Mouse (Mus musculus): Measurements from ENCODE around the gene Atxn10. TPM values are rescaled to one million over a fixed set of nuclear protein-coding genes. Genes with fewer than 3 reads are reported as not detected.

The Atxn10 gene
- polyA plus RNA-seq, 1 experiment from 2014 or later: 574 TPM

GRCm38 (mm10) chr15:85424197-85424596 is 88.2 kb downstream of the Atxn10 start:
- H3K4me1 ChIP-seq (ENCODE audit: control insufficient read depth, insufficient read depth, low read length): no peaks in the 10 kb centered on the region
- DNase-seq (no peak), ATAC-seq (ENCODE audit: low FRiP score, low TSS enrichment) (no peak)
- H3K36me3 ChIP-seq (ENCODE audit: control insufficient read depth, insufficient read depth, low read length): no peaks in the 10 kb centered on the region
- no peaks in the 10 kb centered on the region for H3K9me3 ChIP-seq (ENCODE audit: control insufficient read depth, low read length)
- no peaks in the 10 kb centered on the region for H3K27me3 ChIP-seq (ENCODE audit: control insufficient read depth, insufficient read depth, low read length)
- H3K27ac ChIP-seq (replicated peaks; ENCODE audit: low read depth, low read length): no peak overlapping the region
- no peak overlapping the region for H3K9ac ChIP-seq (replicated peaks; ENCODE audit: low read length)
- H3K4me3 ChIP-seq (replicated peaks; ENCODE audit: low read depth, low read length): no peak overlapping the region
- 80% methylated on average over 3 of the region's 3 CpGs for WGBS
- no peak overlapping the region for H3K4me2 ChIP-seq (ENCODE audit: low read length)

GRCm38 (mm10) chr15:85428140-85428539 is 92.1 kb downstream of the Atxn10 start:
- 91% methylated on average over 6 of the region's 6 CpGs for WGBS
- Histone ChIP-seq H3K36me3 (ENCODE audit: control insufficient read depth, insufficient read depth, low read length) (no peaks in the 10 kb centered on the region), H3K27ac (replicated peaks; ENCODE audit: low read depth, low read length) (no peak overlapping the region), H3K4me1 (ENCODE audit: control insufficient read depth, insufficient read depth, low read length) (no peaks in the 10 kb centered on the region), H3K9ac (replicated peaks; ENCODE audit: low read length) (no peak overlapping the region), H3K4me3 (replicated peaks; ENCODE audit: low read depth, low read length) (no peak overlapping the region), H3K9me3 (ENCODE audit: control insufficient read depth, low read length) (no peaks in the 10 kb centered on the region), H3K4me2 (ENCODE audit: low read length) (no peak overlapping the region), H3K27me3 (ENCODE audit: control insufficient read depth, insufficient read depth, low read length) (no peaks in the 10 kb centered on the region)
- DNase-seq: no peak
- no peak for ATAC-seq (ENCODE audit: low FRiP score, low TSS enrichment)

- WGBS: 89% methylated on average over 3 of the region's 3 CpGs
- Histone ChIP-seq H3K27me3 (ENCODE audit: control insufficient read depth, insufficient read depth, low read length) (no peaks in the 10 kb centered on the region), H3K9ac (replicated peaks; ENCODE audit: low read length) (no peak overlapping the region), H3K9me3 (ENCODE audit: control insufficient read depth, low read length) (no peaks in the 10 kb centered on the region), H3K27ac (replicated peaks; ENCODE audit: low read depth, low read length) (no peak overlapping the region), H3K4me2 (ENCODE audit: low read length) (no peak overlapping the region), H3K4me3 (replicated peaks; ENCODE audit: low read depth, low read length) (no peak overlapping the region), H3K4me1 (ENCODE audit: control insufficient read depth, insufficient read depth, low read length) (no peaks in the 10 kb centered on the region), H3K36me3 (ENCODE audit: control insufficient read depth, insufficient read depth, low read length) (peaks cover 38% of the 10 kb centered on the region)
- DNase-seq (no peak), ATAC-seq (ENCODE audit: low FRiP score, low TSS enrichment) (no peak)
These were observed 106.5 kb downstream of the Atxn10 start for GRCm38 (mm10) chr15:85442568-85442967.

- no peak overlapping the region for H3K4me3 ChIP-seq (replicated peaks; ENCODE audit: low read depth, low read length)
- no peak overlapping the region for H3K27ac ChIP-seq (replicated peaks; ENCODE audit: low read depth, low read length)
- DNase-seq: no peak
- 85% methylated on average over 3 of the region's 3 CpGs for WGBS
- no peaks in the 10 kb centered on the region for H3K27me3 ChIP-seq (ENCODE audit: control insufficient read depth, insufficient read depth, low read length)
- no peak for ATAC-seq (ENCODE audit: low FRiP score, low TSS enrichment)
- no peak overlapping the region for H3K9ac ChIP-seq (replicated peaks; ENCODE audit: low read length)
- H3K4me2 ChIP-seq (ENCODE audit: low read length): no peak overlapping the region
- H3K9me3 ChIP-seq (ENCODE audit: control insufficient read depth, low read length): no peaks in the 10 kb centered on the region
- peaks cover 19% of the 10 kb centered on the region for H3K36me3 ChIP-seq (ENCODE audit: control insufficient read depth, insufficient read depth, low read length)
- no peaks in the 10 kb centered on the region for H3K4me1 ChIP-seq (ENCODE audit: control insufficient read depth, insufficient read depth, low read length)
These were observed 110.6 kb downstream of the Atxn10 start for GRCm38 (mm10) chr15:85446652-85447051.

GRCm38 (mm10) chr15:85456891-85457290 is 120.8 kb downstream of the Atxn10 start:
- no peak for ATAC-seq (ENCODE audit: low FRiP score, low TSS enrichment)
- Histone ChIP-seq H3K27me3 (ENCODE audit: control insufficient read depth, insufficient read depth, low read length) (peaks cover 3% of the 10 kb centered on the region; the same call in 1 of the 2 replicates), H3K4me1 (ENCODE audit: control insufficient read depth, insufficient read depth, low read length) (peaks cover 68% of the 10 kb centered on the region), H3K27ac (replicated peaks; ENCODE audit: low read depth, low read length) (peak overlapping the region; percentile 65), H3K9ac (replicated peaks; ENCODE audit: low read length) (no peak overlapping the region), H3K4me2 (ENCODE audit: low read length) (no peak overlapping the region), H3K36me3 (ENCODE audit: control insufficient read depth, insufficient read depth, low read length) (peaks cover 6% of the 10 kb centered on the region; the same call in 1 of the 2 replicates), H3K4me3 (replicated peaks; ENCODE audit: low read depth, low read length) (no peak overlapping the region), H3K9me3 (ENCODE audit: control insufficient read depth, low read length) (no peaks in the 10 kb centered on the region)
- 48% methylated on average over 8 of the region's 8 CpGs for WGBS
- DNase-seq: no peak

- DNase-seq: peak; percentile 72
- Histone ChIP-seq H3K4me2 (ENCODE audit: low read length) (peak overlapping the region; percentile 6; the same call in 1 of the 2 replicates), H3K27ac (replicated peaks; ENCODE audit: low read depth, low read length) (peak overlapping the region; percentile 65), H3K27me3 (ENCODE audit: control insufficient read depth, insufficient read depth, low read length) (peaks cover 3% of the 10 kb centered on the region; the same call in 1 of the 2 replicates), H3K9me3 (ENCODE audit: control insufficient read depth, low read length) (no peaks in the 10 kb centered on the region), H3K4me1 (ENCODE audit: control insufficient read depth, insufficient read depth, low read length) (peaks cover 76% of the 10 kb centered on the region), H3K36me3 (ENCODE audit: control insufficient read depth, insufficient read depth, low read length) (peaks cover 13% of the 10 kb centered on the region), H3K9ac (replicated peaks; ENCODE audit: low read length) (no peak overlapping the region), H3K4me3 (replicated peaks; ENCODE audit: low read depth, low read length) (no peak overlapping the region)
- no peak for ATAC-seq (ENCODE audit: low FRiP score, low TSS enrichment)
- 27% methylated on average over 8 of the region's 8 CpGs for WGBS
These were observed 121.8 kb downstream of the Atxn10 start for GRCm38 (mm10) chr15:85457838-85458237.

GRCm38 (mm10) chr15:85458631-85459082 is 122.6 kb downstream of the Atxn10 start:
- Histone ChIP-seq H3K9me3 (ENCODE audit: control insufficient read depth, low read length) (no peaks in the 10 kb centered on the region), H3K9ac (replicated peaks; ENCODE audit: low read length) (no peak overlapping the region), H3K27ac (replicated peaks; ENCODE audit: low read depth, low read length) (peak overlapping the region; percentile 65), H3K4me3 (replicated peaks; ENCODE audit: low read depth, low read length) (no peak overlapping the region), H3K27me3 (ENCODE audit: control insufficient read depth, insufficient read depth, low read length) (peaks cover 3% of the 10 kb centered on the region; the same call in 1 of the 2 replicates), H3K4me1 (ENCODE audit: control insufficient read depth, insufficient read depth, low read length) (peaks cover 83% of the 10 kb centered on the region), H3K4me2 (ENCODE audit: low read length) (no peak overlapping the region), H3K36me3 (ENCODE audit: control insufficient read depth, insufficient read depth, low read length) (peaks cover 19% of the 10 kb centered on the region)
- ATAC-seq (ENCODE audit: low FRiP score, low TSS enrichment) (peak; percentile 65), DNase-seq (peak; percentile 77)
- 0% methylated on average over 4 of the region's 4 CpGs for WGBS

GRCm38 (mm10) chr15:85461541-85461940 is 125.5 kb downstream of the Atxn10 start:
- no peaks in the 10 kb centered on the region for H3K27me3 ChIP-seq (ENCODE audit: control insufficient read depth, insufficient read depth, low read length)
- H3K9me3 ChIP-seq (ENCODE audit: control insufficient read depth, low read length): no peaks in the 10 kb centered on the region
- H3K36me3 ChIP-seq (ENCODE audit: control insufficient read depth, insufficient read depth, low read length): peaks cover 26% of the 10 kb centered on the region
- peak; percentile 83 for DNase-seq
- H3K4me1 ChIP-seq (ENCODE audit: control insufficient read depth, insufficient read depth, low read length): peaks cover 92% of the 10 kb centered on the region
- peak overlapping the region; percentile 77 for H3K27ac ChIP-seq (replicated peaks; ENCODE audit: low read depth, low read length)
- no peak overlapping the region for H3K4me3 ChIP-seq (replicated peaks; ENCODE audit: low read depth, low read length)
- 4% methylated on average over 4 of the region's 4 CpGs for WGBS
- H3K9ac ChIP-seq (replicated peaks; ENCODE audit: low read length): 0 out of 2 replicates have a peak overlapping the region, but pooled peaks have one; percentile 7
- ATAC-seq (ENCODE audit: low FRiP score, low TSS enrichment): peak; percentile 53
- H3K4me2 ChIP-seq (ENCODE audit: low read length): no peak overlapping the region

- no peak for ATAC-seq (ENCODE audit: low FRiP score, low TSS enrichment)
- peaks cover 90% of the 10 kb centered on the region for H3K4me1 ChIP-seq (ENCODE audit: control insufficient read depth, insufficient read depth, low read length)
These were observed 126.1 kb downstream of the Atxn10 start for GRCm38 (mm10) chr15:85462138-85462537.

More at GRCm38 (mm10) chr15:85462138-85462537, 126.1 kb downstream of the Atxn10 start:
- H3K9me3 ChIP-seq (ENCODE audit: control insufficient read depth, low read length): no peaks in the 10 kb centered on the region
- no peaks in the 10 kb centered on the region for H3K27me3 ChIP-seq (ENCODE audit: control insufficient read depth, insufficient read depth, low read length)
- DNase-seq: no peak
- H3K27ac ChIP-seq (replicated peaks; ENCODE audit: low read depth, low read length): peak overlapping the region; percentile 77
- H3K9ac ChIP-seq (replicated peaks; ENCODE audit: low read length): no peak overlapping the region
- no peak overlapping the region for H3K4me2 ChIP-seq (ENCODE audit: low read length)
- WGBS: 33% methylated on average over 4 of the region's 4 CpGs
- no peak overlapping the region for H3K4me3 ChIP-seq (replicated peaks; ENCODE audit: low read depth, low read length)
- H3K36me3 ChIP-seq (ENCODE audit: control insufficient read depth, insufficient read depth, low read length): peaks cover 32% of the 10 kb centered on the region

Measured in midbrain, embryonic 14.5 days (tissue).